Mouse (Mus musculus): Measurements from ENCODE around the gene AL732309.1.
A peak's percentile ranks its signal among the peaks of the same experiment; 100 is the strongest.
"Not testable (repeated sequence)": the region's sequence is repeated elsewhere in the genome, so short reads cannot be mapped to it uniquely, and the experiment has no call there.

The AL732309.1 gene

GRCm38 (mm10) chr2:25267241-25267640, 20.6 kb upstream of the AL732309.1 start:
- no peak for DNase-seq (ENCODE audit: low spot score)

- no peak for DNase-seq (ENCODE audit: low spot score)
Observed at GRCm38 (mm10) chr2:25266720-25267119, 20.1 kb upstream of the AL732309.1 start.

GRCm38 (mm10) chr2:25265897-25266656, 19.4 kb upstream of the AL732309.1 start:
- no peak for DNase-seq (ENCODE audit: low spot score)

- no peak for DNase-seq (ENCODE audit: low spot score)
Observed at GRCm38 (mm10) chr2:25264851-25265250, 18.2 kb upstream of the AL732309.1 start.

GRCm38 (mm10) chr2:25264286-25264660, 17.6 kb upstream of the AL732309.1 start:
- DNase-seq (ENCODE audit: low spot score) = no peak

- no peak for DNase-seq (ENCODE audit: low spot score)
Observed at GRCm38 (mm10) chr2:25263623-25264285, 17.1 kb upstream of the AL732309.1 start.

- no peak for DNase-seq (ENCODE audit: low spot score)
Observed at GRCm38 (mm10) chr2:25262795-25263622, 16.3 kb upstream of the AL732309.1 start.

GRCm38 (mm10) chr2:25262291-25262767, 15.7 kb upstream of the AL732309.1 start, which contains the start of gene Tprn:
TSS of gene Tprn (plus strand) at chr2:25262618.
- DNase-seq (ENCODE audit: low spot score) = peak; percentile 98

- no peak for DNase-seq (ENCODE audit: low spot score)
Observed at GRCm38 (mm10) chr2:25261870-25262269, 15.2 kb upstream of the AL732309.1 start.

GRCm38 (mm10) chr2:25258887-25259286, 12.2 kb upstream of the AL732309.1 start:
- no peak for DNase-seq (ENCODE audit: low spot score)

- not testable (repeated sequence) for DNase-seq (ENCODE audit: low spot score)
Observed at GRCm38 (mm10) chr2:25257250-25257649, 10.6 kb upstream of the AL732309.1 start.

GRCm38 (mm10) chr2:25256443-25257109, 9.9 kb upstream of the AL732309.1 start:
- peak; percentile 61 for DNase-seq (ENCODE audit: low spot score)

- peak; percentile 89 for DNase-seq (ENCODE audit: low spot score)
Observed at GRCm38 (mm10) chr2:25255284-25255779, 8.7 kb upstream of the AL732309.1 start, which contains the start of gene Tmem203. TSS of gene Tmem203 (plus strand) at chr2:25255439.

GRCm38 (mm10) chr2:25252331-25252730, 5.7 kb upstream of the AL732309.1 start:
- DNase-seq (ENCODE audit: low spot score) = no peak

- DNase-seq (ENCODE audit: low spot score) = no peak
Observed at GRCm38 (mm10) chr2:25244144-25244543, 2.5 kb downstream of the AL732309.1 start.

GRCm38 (mm10) chr2:25243342-25243741, 3.3 kb downstream of the AL732309.1 start:
- DNase-seq (ENCODE audit: low spot score) = no peak

- no peak for DNase-seq (ENCODE audit: low spot score)
Observed at GRCm38 (mm10) chr2:25242101-25242506, 4.6 kb downstream of the AL732309.1 start, which contains the start of the genes Rnf208 and Cysrt1. TSS of gene Rnf208 (plus strand) at chr2:25242255. TSS of gene Cysrt1 (minus strand) at chr2:25242452.

GRCm38 (mm10) chr2:25241438-25241775, 5.3 kb downstream of the AL732309.1 start:
- DNase-seq (ENCODE audit: low spot score) = no peak

- peak; percentile 80 for DNase-seq (ENCODE audit: low spot score)
Observed at GRCm38 (mm10) chr2:25240723-25241437, 5.8 kb downstream of the AL732309.1 start.

GRCm38 (mm10) chr2:25240310-25240709, 6.4 kb downstream of the AL732309.1 start:
- DNase-seq (ENCODE audit: low spot score) = no peak

- no peak for DNase-seq (ENCODE audit: low spot score)
Observed at GRCm38 (mm10) chr2:25239766-25240165, 6.9 kb downstream of the AL732309.1 start.

Data from lung, postnatal 25 days (tissue).